Mouse (Mus musculus): ENCODE results near the gene Gadl1.

- no peak for TF ChIP-seq EP300 (IDR thresholded peaks at IDR 0.05; ENCODE audit: low read depth)
- no peak for TF ChIP-seq CTCF (IDR thresholded peaks at IDR 0.05; ENCODE audit: low read depth)
Measured at GRCm38 (mm10) chr9:116064774-116065173, 155.5 kb downstream of the Gadl1 start.

Measured in heart, postnatal 0 days (tissue).